Mouse (Mus musculus): ENCODE results near the gene Rpl38. TPM values are rescaled to one million over a fixed set of nuclear protein-coding genes. Genes with fewer than 3 reads are reported as not detected.

Rpl38 gene
- polyA plus RNA-seq, 1 experiment from 2014 or later, result 824 TPM

- no peak overlapping the region for H3K9ac ChIP-seq (replicated peaks; ENCODE audit: low read depth)
- TF ChIP-seq CTCF (IDR thresholded peaks at IDR 0.05), result peak; percentile 46
- TF ChIP-seq EP300 (IDR thresholded peaks at IDR 0.05), result no peak
- no peaks in the 10 kb centered on the region for H3K27me3 ChIP-seq (replicated peaks; ENCODE audit: insufficient read depth, low read length)
- H3K4me1 ChIP-seq (ENCODE audit: insufficient read depth, low read depth, low read length), result no peaks in the 10 kb centered on the region
- no peak overlapping the region for H3K27ac ChIP-seq (ENCODE audit: low read length)
- no peak overlapping the region for H3K4me2 ChIP-seq (replicated peaks; ENCODE audit: low read depth, low read length)
- no peak overlapping the region for H3K4me3 ChIP-seq (ENCODE audit: low read depth, low read length)
- no peaks in the 10 kb centered on the region for H3K36me3 ChIP-seq (ENCODE audit: insufficient read depth, low read length)
- ATAC-seq (no peak), DNase-seq (ENCODE audit: low spot score) (peak; percentile 33)
- no peaks in the 10 kb centered on the region for H3K9me3 ChIP-seq (ENCODE audit: low read length)
- 32% methylated on average over 5 of the region's 5 CpGs for WGBS
Measured at GRCm38 (mm10) chr11:114654552-114654951, 13.8 kb upstream of the Rpl38 start.

- Histone ChIP-seq H3K27ac (ENCODE audit: low read length) (no peak overlapping the region), H3K9me3 (ENCODE audit: low read length) (no peaks in the 10 kb centered on the region), H3K4me3 (ENCODE audit: low read depth, low read length) (no peak overlapping the region), H3K4me1 (ENCODE audit: insufficient read depth, low read depth, low read length) (no peaks in the 10 kb centered on the region), H3K4me2 (replicated peaks; ENCODE audit: low read depth, low read length) (no peak overlapping the region), H3K9ac (replicated peaks; ENCODE audit: low read depth) (no peak overlapping the region), H3K36me3 (ENCODE audit: insufficient read depth, low read length) (no peaks in the 10 kb centered on the region), H3K27me3 (replicated peaks; ENCODE audit: insufficient read depth, low read length) (no peaks in the 10 kb centered on the region)
- ATAC-seq, result no peak
- DNase-seq (ENCODE audit: low spot score), result no peak
- 68% methylated on average over 7 of the region's 7 CpGs for WGBS
- TF ChIP-seq CTCF (IDR thresholded peaks at IDR 0.05) (no peak), EP300 (IDR thresholded peaks at IDR 0.05) (no peak)
Measured at GRCm38 (mm10) chr11:114655350-114656008, 12.8 kb upstream of the Rpl38 start.

- no peak for DNase-seq (ENCODE audit: low spot score)
- Histone ChIP-seq H3K4me1 (ENCODE audit: insufficient read depth, low read depth, low read length) (no peaks in the 10 kb centered on the region), H3K27ac (ENCODE audit: low read length) (no peak overlapping the region), H3K36me3 (ENCODE audit: insufficient read depth, low read length) (no peaks in the 10 kb centered on the region), H3K4me2 (replicated peaks; ENCODE audit: low read depth, low read length) (no peak overlapping the region), H3K9ac (replicated peaks; ENCODE audit: low read depth) (no peak overlapping the region), H3K9me3 (ENCODE audit: low read length) (no peaks in the 10 kb centered on the region), H3K27me3 (replicated peaks; ENCODE audit: insufficient read depth, low read length) (no peaks in the 10 kb centered on the region), H3K4me3 (ENCODE audit: low read depth, low read length) (no peak overlapping the region)
- no peak for ATAC-seq
- 18% methylated on average over 23 of the region's 27 CpGs for WGBS
- TF ChIP-seq EP300 (IDR thresholded peaks at IDR 0.05) (no peak), CTCF (IDR thresholded peaks at IDR 0.05) (no peak)
Measured at GRCm38 (mm10) chr11:114656994-114657644, 11.2 kb upstream of the Rpl38 start.

- Histone ChIP-seq H3K4me2 (replicated peaks; ENCODE audit: low read depth, low read length) (no peak overlapping the region), H3K36me3 (ENCODE audit: insufficient read depth, low read length) (no peaks in the 10 kb centered on the region), H3K9me3 (ENCODE audit: low read length) (no peaks in the 10 kb centered on the region), H3K27ac (ENCODE audit: low read length) (no peak overlapping the region), H3K27me3 (replicated peaks; ENCODE audit: insufficient read depth, low read length) (no peaks in the 10 kb centered on the region), H3K4me3 (ENCODE audit: low read depth, low read length) (no peak overlapping the region), H3K4me1 (ENCODE audit: insufficient read depth, low read depth, low read length) (no peaks in the 10 kb centered on the region), H3K9ac (replicated peaks; ENCODE audit: low read depth) (no peak overlapping the region)
- TF ChIP-seq EP300 (IDR thresholded peaks at IDR 0.05) (no peak), CTCF (IDR thresholded peaks at IDR 0.05) (peak; percentile 74)
- ATAC-seq (peak; percentile 72), DNase-seq (ENCODE audit: low spot score) (peak; percentile 62)
- WGBS, result 11% methylated on average over 7 of the region's 7 CpGs
Measured at GRCm38 (mm10) chr11:114657737-114658136, 10.6 kb upstream of the Rpl38 start.

- 85% methylated on average over 13 of the region's 14 CpGs for WGBS
- Histone ChIP-seq H3K4me2 (replicated peaks; ENCODE audit: low read depth, low read length) (no peak overlapping the region), H3K27ac (ENCODE audit: low read length) (no peak overlapping the region), H3K9ac (replicated peaks; ENCODE audit: low read depth) (no peak overlapping the region), H3K36me3 (ENCODE audit: insufficient read depth, low read length) (no peaks in the 10 kb centered on the region), H3K9me3 (ENCODE audit: low read length) (no peaks in the 10 kb centered on the region), H3K4me1 (ENCODE audit: insufficient read depth, low read depth, low read length) (no peaks in the 10 kb centered on the region), H3K4me3 (ENCODE audit: low read depth, low read length) (no peak overlapping the region), H3K27me3 (replicated peaks; ENCODE audit: insufficient read depth, low read length) (no peaks in the 10 kb centered on the region)
- ATAC-seq, result no peak
- TF ChIP-seq EP300 (IDR thresholded peaks at IDR 0.05), result no peak
- TF ChIP-seq CTCF (IDR thresholded peaks at IDR 0.05), result no peak
- no peak for DNase-seq (ENCODE audit: low spot score)
Measured at GRCm38 (mm10) chr11:114662161-114662560, 6.2 kb upstream of the Rpl38 start.

- Histone ChIP-seq H3K4me2 (replicated peaks; ENCODE audit: low read depth, low read length) (no peak overlapping the region), H3K4me1 (ENCODE audit: insufficient read depth, low read depth, low read length) (no peaks in the 10 kb centered on the region), H3K27me3 (replicated peaks; ENCODE audit: insufficient read depth, low read length) (no peaks in the 10 kb centered on the region), H3K9ac (replicated peaks; ENCODE audit: low read depth) (no peak overlapping the region), H3K4me3 (ENCODE audit: low read depth, low read length) (no peak overlapping the region), H3K9me3 (ENCODE audit: low read length) (no peaks in the 10 kb centered on the region), H3K27ac (ENCODE audit: low read length) (no peak overlapping the region), H3K36me3 (ENCODE audit: insufficient read depth, low read length) (no peaks in the 10 kb centered on the region)
- no peak for TF ChIP-seq EP300 (IDR thresholded peaks at IDR 0.05)
- peak; percentile 79 for TF ChIP-seq CTCF (IDR thresholded peaks at IDR 0.05)
- 34% methylated on average over 6 of the region's 6 CpGs for WGBS
- DNase-seq (ENCODE audit: low spot score) (peak; percentile 52), ATAC-seq (no peak)
Measured at GRCm38 (mm10) chr11:114662746-114663362, 5.5 kb upstream of the Rpl38 start.
